Mouse (Mus musculus) G1E (cell line): Measurements from ENCODE around the gene B3gnt6.

Experiments
- GATA1 ChIP-seq: IDR thresholded peaks from 2 replicates; pipeline ENCODE4 v1.6.1; 2012; ENCODE audit warnings: borderline replicate concordance, low read length, inconsistent platforms, mixed read lengths
- GATA2 ChIP-seq: IDR thresholded peaks from 2 replicates; pipeline ENCODE4 v1.6.1; 2012; ENCODE audit warnings: low read depth, low read length, inconsistent platforms, borderline replicate concordance
- TAL1 ChIP-seq: conservative IDR thresholded peaks from 2 replicates; pipeline ENCODE4 v1.6.1; 2012; ENCODE audit warnings: low read depth, low read length, inconsistent platforms, mixed read lengths

- TF ChIP-seq GATA2: no peak
- TF ChIP-seq TAL1: no peak
- no peak for TF ChIP-seq GATA1
These were observed 27.9 kb downstream of the B3gnt6 start for GRCm38 (mm10) chr7:98171141-98172073.
